Mouse (Mus musculus) cerebellum, adult 9-11 months (tissue): ENCODE data around the gene Tctex1d1.

Experiments used
- DNase-seq: peaks from one replicate; pipeline ENCODE4 v3.0.0; 2022

The Tctex1d1 gene

DNA sequence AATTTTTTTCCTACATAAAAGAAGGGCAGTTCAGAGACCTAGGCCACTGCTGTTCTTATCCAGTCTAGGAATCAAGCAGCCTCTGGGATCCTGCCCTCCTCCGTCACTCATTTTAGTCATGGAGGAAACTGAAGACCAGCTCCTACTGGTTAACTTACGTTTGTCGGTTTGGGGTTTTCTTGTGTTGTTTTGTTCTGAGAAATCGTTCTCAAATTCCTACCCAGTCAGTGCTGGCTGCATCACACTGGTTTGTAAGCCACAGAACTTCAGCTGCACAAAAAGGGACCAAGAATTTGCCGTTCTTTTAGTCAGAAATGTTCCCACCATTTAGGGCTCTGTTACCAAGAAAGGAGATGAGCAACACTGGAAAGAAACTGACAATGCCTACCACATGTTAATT, 11.0 kb downstream of the Tctex1d1 start:
- DNase-seq, result no peak

DNA sequence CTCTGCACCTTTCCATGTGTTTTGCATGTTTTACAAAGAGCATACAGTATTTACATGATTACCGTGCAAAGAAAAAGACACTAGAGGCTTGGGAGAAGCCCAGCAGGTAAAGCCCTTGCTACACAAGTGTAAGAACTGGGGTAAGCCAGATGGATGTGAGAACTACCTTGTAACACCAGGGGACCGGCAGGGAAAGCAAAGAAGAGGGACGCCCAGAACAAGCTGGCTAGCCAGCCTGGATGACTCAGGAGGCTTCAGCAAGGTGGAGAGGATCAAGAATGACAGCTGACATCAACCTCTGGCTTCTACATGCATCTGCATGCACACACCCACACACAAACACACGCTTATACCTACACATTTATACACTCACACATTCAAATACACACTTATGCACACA, 11.6 kb downstream of the Tctex1d1 start:
- no peak for DNase-seq

GRCm38 (mm10) chr4:102990595-102991340, 12.4 kb downstream of the Tctex1d1 start:
- no peak for DNase-seq

DNA sequence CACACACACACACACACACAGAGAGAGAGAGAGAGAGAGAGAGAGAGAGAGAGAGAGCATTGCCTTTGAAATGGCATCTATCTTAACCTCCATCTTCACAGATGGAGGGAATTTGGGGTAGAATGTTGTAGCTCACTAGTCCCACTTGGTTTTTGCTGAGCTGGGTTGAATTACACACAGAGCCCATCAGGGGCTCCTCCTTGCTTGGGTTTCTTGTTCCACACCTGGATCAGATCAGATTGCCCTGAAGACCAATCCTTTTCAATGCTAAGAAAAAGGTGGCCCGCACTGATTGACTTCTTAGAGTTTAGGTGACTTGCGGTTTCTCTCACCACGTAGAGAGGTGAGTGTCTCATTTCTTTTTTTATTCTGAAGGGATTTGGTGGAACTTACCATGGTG, 13.3 kb downstream of the Tctex1d1 start:
- DNase-seq, result no peak

- DNase-seq, result no peak
These were observed 26.3 kb downstream of the Tctex1d1 start for GRCm38 (mm10) chr4:103004681-103005080.

DNA sequence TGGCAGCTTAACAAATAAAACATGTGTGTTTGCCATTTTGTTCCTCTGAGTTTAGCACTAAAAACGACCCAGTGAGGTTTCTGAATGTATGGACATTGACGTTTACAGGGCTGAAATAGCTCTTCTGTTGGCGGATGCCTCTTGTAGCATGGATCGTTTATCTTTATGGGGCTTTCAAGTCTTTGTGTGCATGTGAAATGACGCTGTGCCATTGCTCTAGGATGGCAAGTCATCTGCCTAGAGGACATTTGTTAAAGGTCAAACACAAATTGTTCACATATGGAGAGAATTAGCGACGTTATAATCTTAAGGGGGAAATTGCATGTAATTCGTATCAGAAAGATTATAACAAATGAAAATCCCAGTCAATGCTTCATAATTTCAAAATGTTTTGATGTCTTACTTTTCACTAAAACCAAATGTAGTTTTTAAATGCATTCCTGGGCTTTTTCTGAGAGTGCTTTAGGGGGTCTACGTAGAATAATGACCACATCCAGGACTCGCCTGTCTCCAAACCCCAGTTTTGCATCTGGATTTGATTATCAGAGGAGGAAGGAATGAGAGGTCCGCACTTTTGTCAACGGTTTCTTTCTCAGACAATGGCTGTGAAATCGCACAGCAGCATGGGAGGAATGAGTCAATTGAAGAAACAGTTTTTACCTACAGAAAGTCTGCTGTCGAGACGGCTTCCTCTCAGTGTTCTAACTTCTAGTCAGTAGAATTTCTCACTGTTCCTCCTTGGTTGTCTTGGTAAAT, 27.0 kb downstream of the Tctex1d1 start:
- DNase-seq, result no peak

- DNase-seq, result no peak
These were observed 27.9 kb downstream of the Tctex1d1 start for GRCm38 (mm10) chr4:103006266-103006665.

GRCm38 (mm10) chr4:103006943-103007418, 28.6 kb downstream of the Tctex1d1 start:
- DNase-seq, result no peak

DNA sequence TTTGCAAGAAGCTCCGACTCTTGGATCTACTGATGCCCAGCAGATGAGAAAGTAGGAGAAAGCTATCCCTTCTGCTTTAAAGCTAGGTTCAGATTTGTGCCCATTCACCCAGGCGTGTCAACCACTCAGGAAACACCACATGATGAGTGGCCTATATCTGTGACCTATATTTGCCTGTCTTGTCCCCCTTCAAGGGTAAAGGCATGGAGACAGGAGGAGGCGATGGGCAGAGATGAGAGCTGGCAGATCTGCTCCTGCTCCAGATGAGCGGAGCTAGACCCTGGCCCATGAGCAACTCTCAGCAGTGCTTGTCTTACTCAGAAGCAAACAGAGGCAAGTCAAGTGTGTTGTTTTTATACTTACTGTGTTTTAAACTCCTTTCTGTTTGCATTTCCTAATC, 32.3 kb downstream of the Tctex1d1 start:
- DNase-seq, result no peak

DNA sequence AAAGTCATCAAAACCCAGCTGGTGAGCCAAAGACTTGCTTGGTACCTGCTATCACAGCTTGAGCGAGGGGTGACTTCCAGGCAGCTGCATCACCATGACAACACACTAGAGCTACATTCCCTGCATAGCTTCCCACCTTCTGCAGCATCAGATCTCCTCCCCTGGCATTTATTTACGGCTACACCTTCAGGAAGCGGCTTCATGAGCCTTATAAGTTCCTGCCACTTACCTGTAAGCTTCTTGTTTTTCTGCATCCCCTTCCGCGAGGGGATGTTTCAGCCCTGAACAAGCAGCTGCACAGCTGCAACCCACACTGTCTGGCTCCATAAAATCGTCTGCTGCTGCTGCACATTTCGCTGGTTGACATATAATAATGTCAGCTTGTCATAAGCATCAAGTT, 33.4 kb downstream of the Tctex1d1 start:
- no peak for DNase-seq

- no peak for DNase-seq
These were observed 35.1 kb downstream of the Tctex1d1 start for GRCm38 (mm10) chr4:103013490-103013889.

DNA sequence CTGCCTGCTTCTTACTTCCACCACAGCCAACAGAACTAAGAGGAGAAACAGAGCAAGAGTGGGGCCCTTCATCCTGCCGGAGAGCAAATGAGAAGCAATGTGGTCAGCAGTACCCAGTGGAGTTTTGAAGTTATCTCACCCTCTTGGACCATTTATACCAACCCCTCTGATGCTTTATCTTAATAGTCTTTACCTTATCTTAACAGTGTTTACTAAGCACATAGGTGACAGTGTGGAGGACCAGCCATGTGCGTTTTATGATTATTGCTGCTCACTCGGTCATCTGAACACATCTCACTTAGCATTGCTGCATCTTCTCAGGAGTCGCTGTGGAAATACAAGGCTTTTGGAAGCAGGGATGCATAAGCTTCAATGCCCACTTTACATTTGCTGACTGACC, 48.2 kb downstream of the Tctex1d1 start, which contains the start of gene Insl5:
TSS of gene Insl5 (minus strand) at position 222 of the 400 bp plus-strand sequence.
- no peak for DNase-seq

DNA sequence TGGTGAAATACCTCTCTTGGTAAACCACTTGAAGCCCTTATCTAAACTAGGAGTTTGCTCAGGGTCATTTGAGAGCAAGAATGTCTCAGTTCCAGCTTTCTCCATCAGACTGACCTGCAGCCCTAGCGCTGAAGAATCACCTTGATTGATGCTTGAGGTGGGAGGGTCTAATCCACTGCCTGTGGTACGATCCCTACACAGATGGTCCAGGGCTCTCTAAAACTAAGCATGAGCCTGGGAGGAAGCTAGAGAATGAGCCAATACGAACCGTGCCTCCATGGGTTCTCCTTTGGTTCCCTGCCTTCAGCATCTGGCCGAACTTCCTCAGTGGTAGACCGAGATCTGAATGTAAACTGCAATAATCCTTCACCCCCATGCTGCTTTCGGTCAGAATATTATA, 49.3 kb downstream of the Tctex1d1 start:
- DNase-seq, result no peak

DNA sequence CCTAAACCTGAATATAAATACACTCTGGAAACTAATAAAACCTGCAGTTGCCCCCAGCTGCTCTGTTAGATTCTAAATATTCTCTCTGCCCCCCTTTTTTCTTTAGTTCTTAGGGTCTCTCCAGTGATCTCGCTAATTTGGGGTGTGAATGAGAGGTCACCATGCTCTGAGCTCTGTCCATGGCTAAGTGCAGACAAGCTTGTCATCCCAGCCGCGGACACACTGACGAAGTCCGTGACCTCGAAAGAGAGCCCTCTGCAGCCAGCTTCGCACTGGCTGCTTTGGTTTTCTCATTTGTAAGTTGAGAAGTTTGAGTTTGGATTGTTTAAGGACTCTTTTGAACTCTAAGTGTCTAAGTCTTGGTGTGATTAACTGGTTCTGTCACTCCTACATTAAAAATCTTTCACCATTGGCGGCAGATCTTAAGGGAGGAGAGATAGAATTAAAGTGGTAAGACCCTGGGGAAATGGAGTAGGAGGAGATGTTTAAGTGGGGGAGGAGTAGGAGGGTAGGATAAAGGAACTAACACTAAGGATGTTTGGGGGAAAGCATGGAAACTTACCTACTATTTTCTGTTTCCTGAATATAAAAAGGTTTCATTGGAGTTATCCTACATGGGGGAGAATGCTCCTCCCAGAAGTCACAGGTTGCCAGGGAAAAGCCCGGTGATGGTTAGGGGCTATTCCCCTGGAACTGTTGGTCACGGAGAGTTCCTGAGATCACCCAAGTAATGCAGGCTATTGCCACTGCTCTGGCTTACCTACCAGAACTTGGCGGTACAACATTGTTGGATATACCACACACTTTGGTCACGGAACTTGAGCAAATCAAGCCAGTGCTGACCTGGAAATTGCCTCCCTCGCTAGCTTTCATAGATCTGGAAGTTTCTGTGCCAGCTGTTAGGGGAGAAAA, 50.0 kb downstream of the Tctex1d1 start:
- DNase-seq, result no peak

GRCm38 (mm10) chr4:103039103-103039837, 60.9 kb downstream of the Tctex1d1 start:
- no peak for DNase-seq

DNA sequence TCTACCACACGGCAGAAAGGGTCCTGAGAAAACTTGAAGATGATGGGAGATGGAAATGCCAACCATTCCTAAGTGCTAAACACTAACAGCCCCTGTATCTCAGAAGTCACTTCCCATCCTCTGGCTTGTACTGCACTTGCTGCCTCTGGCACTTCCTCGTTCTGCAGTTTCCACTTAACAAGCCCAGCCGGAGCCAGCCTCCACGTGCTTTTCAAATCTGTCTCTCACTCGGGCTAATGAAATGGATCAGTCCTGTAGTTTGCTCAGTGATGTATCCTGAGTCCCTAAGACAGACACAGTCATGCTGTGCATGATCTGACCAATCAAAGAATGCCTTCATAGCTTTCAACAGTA, 61.4 kb downstream of the Tctex1d1 start:
- DNase-seq, result no peak

DNA sequence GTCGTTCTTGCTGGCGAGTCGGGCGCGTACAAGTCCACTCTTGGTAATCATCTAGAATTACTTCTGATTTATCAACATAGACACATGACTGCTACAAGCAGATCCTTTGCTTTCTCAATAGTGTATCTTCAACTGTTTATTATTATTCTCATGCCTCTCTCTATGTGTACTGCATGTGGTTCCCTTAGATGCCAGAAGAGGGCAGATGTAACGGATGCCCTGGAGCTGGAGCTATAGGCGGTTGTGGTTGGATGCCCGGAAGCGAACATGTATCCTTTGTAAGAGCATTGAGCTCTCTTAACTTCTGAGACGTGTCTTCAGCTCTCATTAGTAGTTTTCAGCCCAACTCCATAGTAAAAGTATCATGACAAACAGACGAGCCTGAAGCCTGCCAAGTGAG, 64.6 kb downstream of the Tctex1d1 start:
- no peak for DNase-seq

- DNase-seq, result no peak
These were observed 69.6 kb downstream of the Tctex1d1 start for GRCm38 (mm10) chr4:103048046-103048445.
